Mouse (Mus musculus) kidney, adult 2 months (tissue): ENCODE measurements around the gene Cdh4. TPM values are rescaled to one million over a fixed set of nuclear protein-coding genes. Genes with fewer than 3 reads are reported as not detected.

ENCODE experiments used
- DNase-seq: peaks from one replicate; pipeline ENCODE4 v3.0.0; 2021
- H3K27ac ChIP-seq: fragments of 200-500 bp; 2 replicates; pipeline ENCODE4 v1.5.1; 2012; ENCODE audit warnings: low read depth, low read length, control low read depth, inconsistent platforms; ENCODE audit not compliant: insufficient read depth
- H3K27me3 ChIP-seq: fragments of 200-500 bp; replicated peaks from 2 replicates; pipeline ENCODE4 v1.6.1; 2012; ENCODE audit warnings: mild to moderate bottlenecking, moderate library complexity, low read length, inconsistent platforms; ENCODE audit not compliant: control insufficient read depth, insufficient read depth
- H3K36me3 ChIP-seq: fragments of 200-500 bp; 2 replicates; pipeline ENCODE4 v1.6.1; 2012; ENCODE audit warnings: mild to moderate bottlenecking, moderate library complexity, low read length, inconsistent platforms; ENCODE audit not compliant: control insufficient read depth, insufficient read depth
- H3K4me1 ChIP-seq: fragments of 200-500 bp; 2 replicates; pipeline ENCODE4 v1.6.1; 2011; ENCODE audit warnings: low read length; ENCODE audit not compliant: control insufficient read depth, insufficient read depth
- H3K4me3 ChIP-seq: fragments of 200-500 bp; 2 replicates; pipeline ENCODE4 v1.5.1; 2011; ENCODE audit warnings: mild to moderate bottlenecking, low read depth, low read length, control low read depth; ENCODE audit not compliant: insufficient read depth
- CTCF ChIP-seq: fragments of 200-500 bp; conservative IDR thresholded peaks from 2 replicates; pipeline ENCODE4 v1.5.1; 2011; ENCODE audit warnings: low read depth, mild to moderate bottlenecking, control low read depth, low read length, moderate library complexity, mixed read lengths; ENCODE audit not compliant: insufficient read depth, insufficient read length
- POLR2A ChIP-seq: fragments of 200-500 bp; IDR thresholded peaks from one replicate; pipeline ENCODE4 v1.6.1; 2011; ENCODE audit warnings: low read depth, low read length, control low read depth
- WGBS: fragments of 180-500 bp; shearing (Covaris S2); methylation state at CpG from one replicate; pipeline ENCODE4 v1.1.7; 2018; 5-methylcytosine and 5-hydroxymethylcytosine counted together
- polyA plus RNA-seq: library from polyadenylated mRNA; depleted of rRNA; stranded (reverse); fragments of >200 nt; gene quantifications from 2 replicates; pipeline ENCODE4 v1.2.3, GENCODE M21; 2012

The Cdh4 gene
- polyA plus RNA-seq, 1 experiment, result 1.2 TPM

DNA sequence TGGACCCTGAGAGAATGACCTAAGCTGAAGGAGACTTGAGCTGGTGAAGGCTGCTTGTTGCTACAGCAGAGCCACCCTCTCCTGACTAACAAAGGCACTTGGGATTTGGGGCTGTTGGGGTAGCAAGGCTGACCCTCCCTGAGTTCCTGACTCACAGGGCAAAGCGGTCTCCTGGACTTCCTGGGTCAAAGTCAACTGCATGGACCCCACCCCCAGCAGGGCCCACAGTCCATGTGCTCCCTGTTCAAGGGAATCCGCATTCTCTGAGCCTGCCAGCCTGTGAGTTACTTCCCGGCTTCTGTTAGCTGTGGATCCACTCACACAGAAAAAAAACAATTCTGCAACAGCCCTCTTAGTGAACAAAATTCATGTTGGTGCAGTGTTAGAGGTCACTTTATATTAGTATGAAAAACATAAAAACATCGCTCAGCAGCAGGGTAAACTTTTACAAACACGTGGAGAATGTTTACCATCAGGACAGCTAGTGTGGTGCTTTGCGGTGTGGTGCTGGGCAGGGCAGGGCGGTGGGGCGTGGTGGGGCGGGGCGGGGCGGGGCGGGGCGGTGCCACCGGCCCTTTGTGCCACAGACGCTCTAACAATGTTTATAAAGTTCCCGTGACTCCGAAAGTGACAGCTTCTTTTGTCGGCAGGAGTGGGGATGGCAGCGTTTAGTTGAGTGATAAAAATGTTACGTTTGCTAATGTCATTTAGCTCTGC is 219.9 kb downstream of the Cdh4 start:
- peak; percentile 39 for DNase-seq
- Histone ChIP-seq H3K36me3 (no peaks in the 10 kb centered on the region), H3K27ac (no peak overlapping the region), H3K27me3 (no peaks in the 10 kb centered on the region), H3K4me1 (0 out of 2 replicates have a peak, but pooled peaks cover 5% of the 10 kb centered on the region), H3K4me3 (no peak overlapping the region)
- no peak for TF ChIP-seq CTCF
- 2% methylated on average over 20 of the region's 20 CpGs for WGBS

DNA sequence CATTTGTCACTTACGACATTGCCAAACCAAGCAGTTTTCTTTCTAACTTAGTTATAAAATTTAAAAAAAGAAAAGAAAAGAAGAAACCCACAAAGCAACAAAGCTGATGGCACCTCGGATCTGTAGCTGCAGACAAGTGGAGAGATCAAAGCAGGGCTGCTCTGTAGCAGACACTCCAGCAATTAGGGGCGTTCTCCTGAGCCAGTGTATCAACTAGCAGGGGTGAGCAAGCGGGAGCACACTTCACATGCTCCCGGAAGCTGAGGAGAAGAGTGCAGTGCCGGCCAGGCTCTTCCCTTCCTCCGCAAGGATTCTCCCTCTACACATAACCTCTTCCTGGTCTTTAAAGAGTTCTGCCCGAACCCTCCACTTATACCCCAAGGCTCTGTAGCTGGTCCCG is 220.5 kb downstream of the Cdh4 start:
- no peaks in the 10 kb centered on the region for H3K27me3 ChIP-seq
- H3K4me3 ChIP-seq, result no peak overlapping the region
- DNase-seq, result no peak
- TF ChIP-seq CTCF (no peak), POLR2A (no peak)
- H3K36me3 ChIP-seq, result no peaks in the 10 kb centered on the region
- no peak overlapping the region for H3K27ac ChIP-seq
- WGBS, result 6% methylated on average over 9 of the region's 9 CpGs
- 0 out of 2 replicates have a peak, but pooled peaks cover 5% of the 10 kb centered on the region for H3K4me1 ChIP-seq

GRCm38 (mm10) chr2:179663652-179664051 is 221.4 kb downstream of the Cdh4 start:
- DNase-seq, result no peak

GRCm38 (mm10) chr2:179664171-179664608 is 222.0 kb downstream of the Cdh4 start:
- no peaks in the 10 kb centered on the region for H3K27me3 ChIP-seq
- WGBS, result 63% methylated on average over 13 of the region's 13 CpGs
- H3K36me3 ChIP-seq, result no peaks in the 10 kb centered on the region
- H3K4me1 ChIP-seq, result 0 out of 2 replicates have a peak, but pooled peaks cover 5% of the 10 kb centered on the region
- no peak for DNase-seq
- no peak overlapping the region for H3K27ac ChIP-seq
- no peak overlapping the region for H3K4me3 ChIP-seq
- TF ChIP-seq CTCF (no peak), POLR2A (no peak)

More at GRCm38 (mm10) chr2:179663652-179664051, 221.4 kb downstream of the Cdh4 start:
- Histone ChIP-seq H3K4me1 (0 out of 2 replicates have a peak, but pooled peaks cover 5% of the 10 kb centered on the region), H3K27me3 (no peaks in the 10 kb centered on the region), H3K4me3 (no peak overlapping the region), H3K27ac (no peak overlapping the region), H3K36me3 (no peaks in the 10 kb centered on the region)
- 28% methylated on average over 9 of the region's 9 CpGs for WGBS
- 0 out of 2 replicates have a peak, but pooled peaks have one; percentile 17 for TF ChIP-seq CTCF
- TF ChIP-seq POLR2A, result no peak

DNA sequence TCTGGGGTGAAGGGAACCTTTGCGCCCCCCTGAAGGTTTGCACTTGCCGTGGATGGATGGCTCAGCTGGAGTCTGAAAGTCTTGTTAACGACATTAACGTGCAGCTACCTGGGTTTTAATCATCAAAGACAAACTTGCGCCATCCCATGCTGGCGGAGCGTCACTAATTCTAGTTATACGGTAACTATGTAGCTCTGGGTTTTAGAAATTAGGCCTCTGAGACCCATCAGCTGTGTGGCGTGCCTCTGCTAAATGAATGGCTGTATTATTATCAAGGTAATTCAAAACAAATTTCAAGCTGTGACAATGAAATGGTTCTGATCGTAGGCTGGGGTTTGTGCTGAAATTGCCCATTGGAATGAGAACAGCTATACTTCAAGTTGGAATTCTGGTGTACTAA is 228.5 kb downstream of the Cdh4 start:
- WGBS, result 50% methylated on average over 10 of the region's 10 CpGs
- DNase-seq, result no peak

GRCm38 (mm10) chr2:179679866-179680265 is 237.6 kb downstream of the Cdh4 start:
- no peak for DNase-seq
- WGBS, result 58% methylated on average over 5 of the region's 5 CpGs
- Histone ChIP-seq H3K27ac (no peak overlapping the region), H3K4me1 (no peaks in the 10 kb centered on the region), H3K4me3 (no peak overlapping the region), H3K27me3 (no peaks in the 10 kb centered on the region), H3K36me3 (no peaks in the 10 kb centered on the region)
- TF ChIP-seq POLR2A, result no peak
- no peak for TF ChIP-seq CTCF

More for the DNA sequence above, 228.5 kb downstream of the Cdh4 start:
- H3K4me3 ChIP-seq, result no peak overlapping the region
- no peaks in the 10 kb centered on the region for H3K4me1 ChIP-seq
- no peaks in the 10 kb centered on the region for H3K27me3 ChIP-seq
- no peaks in the 10 kb centered on the region for H3K36me3 ChIP-seq
- no peak overlapping the region for H3K27ac ChIP-seq
- TF ChIP-seq CTCF, result no peak
- TF ChIP-seq POLR2A, result no peak

- Histone ChIP-seq H3K27me3 (no peaks in the 10 kb centered on the region), H3K4me3 (no peak overlapping the region), H3K27ac (no peak overlapping the region), H3K36me3 (no peaks in the 10 kb centered on the region), H3K4me1 (no peaks in the 10 kb centered on the region)
- whole genome bisulfite sequencing, result 74% methylated on average over 1 of the region's 1 CpGs
- TF ChIP-seq CTCF, result peak; percentile 64
- no peak for TF ChIP-seq POLR2A
- DNase-seq, result peak; percentile 12
Measured at GRCm38 (mm10) chr2:179681386-179681785, 239.2 kb downstream of the Cdh4 start.
